Mouse (Mus musculus): ENCODE results near the gene Ppp5c. TPM values are rescaled to one million over a fixed set of nuclear protein-coding genes. Genes with fewer than 3 reads are reported as not detected.

Ppp5c gene
- polyA plus RNA-seq, 1 experiment = 126 TPM

GRCm38 (mm10) chr7:17058071-17058689, 30.5 kb upstream of the Ppp5c start:
- H3ac ChIP-seq (ENCODE audit: control insufficient read depth, insufficient read length) = no peak overlapping the region
- peak in 1 of 3 experiments; percentile 56 for TF ChIP-seq MYOG (IDR thresholded peaks at IDR 0.05; ENCODE audit: control insufficient read depth in 1 of 3, insufficient read depth in 1 of 3, insufficient read length in 2 of 3, low read depth in 2 of 3)
- TF ChIP-seq USF1 (IDR thresholded peaks at IDR 0.05; ENCODE audit: low read depth) = no peak
- no peak overlapping the region for H3K4me3 ChIP-seq
- H3K36me3 ChIP-seq (ENCODE audit: control insufficient read depth, insufficient read depth) = no peaks in the 10 kb centered on the region
- peaks cover 13% of the 10 kb centered on the region for H3K27me3 ChIP-seq (ENCODE audit: control insufficient read depth, insufficient read depth, insufficient read length)
- H3K79me2 ChIP-seq (ENCODE audit: control insufficient read depth, insufficient read depth) = no peaks in the 10 kb centered on the region
- peak overlapping the region; percentile 21 for H3K4me2 ChIP-seq (ENCODE audit: low read depth)

- H3K4me2 ChIP-seq (ENCODE audit: low read depth) = no peak overlapping the region
- no peaks in the 10 kb centered on the region for H3K79me2 ChIP-seq (ENCODE audit: control insufficient read depth, insufficient read depth)
- no peaks in the 10 kb centered on the region for H3K36me3 ChIP-seq (ENCODE audit: control insufficient read depth, insufficient read depth)
- no peak overlapping the region for H3K4me3 ChIP-seq
- H3K27me3 ChIP-seq (ENCODE audit: control insufficient read depth, insufficient read depth, insufficient read length) = no peaks in the 10 kb centered on the region
- TF ChIP-seq CEBPB (IDR thresholded peaks at IDR 0.05; ENCODE audit: insufficient read depth, poor library complexity, severe bottlenecking) (no peak), POLR2A (IDR thresholded peaks at IDR 0.05; ENCODE audit: insufficient read length, low read depth) (no peak), TCF3 (IDR thresholded peaks at IDR 0.05; ENCODE audit: insufficient read length, low read depth) (no peak)
- H3ac ChIP-seq (ENCODE audit: control insufficient read depth, insufficient read length) = no peak overlapping the region
These were observed 29.1 kb upstream of the Ppp5c start for GRCm38 (mm10) chr7:17056601-17057523.

DNA sequence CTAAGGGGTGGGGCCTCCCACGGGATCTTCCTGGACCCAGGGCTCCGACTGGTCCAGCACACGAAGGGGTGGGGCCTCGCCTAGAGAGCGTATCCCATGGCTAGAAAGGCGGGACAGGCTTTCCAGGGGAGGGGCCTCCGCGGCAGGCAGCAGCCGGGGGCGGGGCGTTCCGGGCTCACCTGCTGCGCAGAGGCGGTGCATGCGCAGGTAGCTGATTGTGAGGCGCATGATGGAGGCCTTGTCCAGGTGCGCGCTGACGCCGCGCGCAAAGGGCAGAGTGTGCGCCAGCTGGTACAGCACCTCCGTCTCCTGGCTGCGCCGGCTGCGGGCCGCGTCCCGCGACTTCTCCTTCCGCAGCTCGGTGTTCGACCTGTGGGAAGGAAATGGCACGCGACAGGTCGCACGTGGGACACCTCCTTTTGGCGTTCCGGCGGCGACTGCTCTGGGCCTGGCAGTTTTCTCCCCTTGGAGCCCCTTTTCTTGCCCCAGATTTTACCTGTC, 28.4 kb upstream of the Ppp5c start:
- Histone ChIP-seq H3ac (ENCODE audit: control insufficient read depth, insufficient read length) (no peak overlapping the region), H3K27me3 (ENCODE audit: control insufficient read depth, insufficient read depth, insufficient read length) (no peaks in the 10 kb centered on the region), H3K36me3 (ENCODE audit: control insufficient read depth, insufficient read depth) (no peaks in the 10 kb centered on the region), H3K79me2 (ENCODE audit: control insufficient read depth, insufficient read depth) (no peaks in the 10 kb centered on the region), H3K4me2 (ENCODE audit: low read depth) (no peak overlapping the region), H3K4me3 (no peak overlapping the region)
- TF ChIP-seq MYOD1 (IDR thresholded peaks at IDR 0.05; ENCODE audit: control insufficient read depth in 1 of 3, insufficient read length in 2 of 3, low read depth in 2 of 3) (no peak), POLR2A (IDR thresholded peaks at IDR 0.05; ENCODE audit: insufficient read length, low read depth) (no peak), MAX (IDR thresholded peaks at IDR 0.05; ENCODE audit: low read depth) (no peak), SRF (IDR thresholded peaks at IDR 0.05; ENCODE audit: control insufficient read depth, insufficient read length, low read depth) (no peak), TCF12 (IDR thresholded peaks at IDR 0.05; ENCODE audit: insufficient read depth, poor library complexity, severe bottlenecking) (no peak), TCF3 (IDR thresholded peaks at IDR 0.05; ENCODE audit: insufficient read length, low read depth) (no peak), USF1 (IDR thresholded peaks at IDR 0.05; ENCODE audit: low read depth) (no peak), MYOG (IDR thresholded peaks at IDR 0.05; ENCODE audit: control insufficient read depth in 1 of 3, insufficient read depth in 1 of 3, insufficient read length in 2 of 3, low read depth in 2 of 3) (no peak), POLR2AphosphoS2 (IDR thresholded peaks at IDR 0.05; ENCODE audit: insufficient read length, low read depth) (no peak), E2F4 (IDR thresholded peaks at IDR 0.05; ENCODE audit: insufficient read depth) (no peak), REST (IDR thresholded peaks at IDR 0.05; ENCODE audit: insufficient read depth, insufficient read length) (no peak), CEBPB (IDR thresholded peaks at IDR 0.05; ENCODE audit: insufficient read depth, poor library complexity, severe bottlenecking) (no peak)

- no peak overlapping the region for H3K4me2 ChIP-seq (ENCODE audit: low read depth)
- TF ChIP-seq SRF (IDR thresholded peaks at IDR 0.05; ENCODE audit: control insufficient read depth, insufficient read length, low read depth) (no peak), USF1 (IDR thresholded peaks at IDR 0.05; ENCODE audit: low read depth) (no peak), POLR2AphosphoS2 (IDR thresholded peaks at IDR 0.05; ENCODE audit: insufficient read length, low read depth) (no peak), TCF12 (IDR thresholded peaks at IDR 0.05; ENCODE audit: insufficient read depth, poor library complexity, severe bottlenecking) (no peak)
- H3K79me2 ChIP-seq (ENCODE audit: control insufficient read depth, insufficient read depth) = no peaks in the 10 kb centered on the region
- no peaks in the 10 kb centered on the region for H3K27me3 ChIP-seq (ENCODE audit: control insufficient read depth, insufficient read depth, insufficient read length)
- no peak overlapping the region for H3ac ChIP-seq (ENCODE audit: control insufficient read depth, insufficient read length)
- H3K36me3 ChIP-seq (ENCODE audit: control insufficient read depth, insufficient read depth) = no peaks in the 10 kb centered on the region
- H3K4me3 ChIP-seq = no peak overlapping the region
These were observed 27.7 kb upstream of the Ppp5c start for GRCm38 (mm10) chr7:17055287-17055946.

DNA sequence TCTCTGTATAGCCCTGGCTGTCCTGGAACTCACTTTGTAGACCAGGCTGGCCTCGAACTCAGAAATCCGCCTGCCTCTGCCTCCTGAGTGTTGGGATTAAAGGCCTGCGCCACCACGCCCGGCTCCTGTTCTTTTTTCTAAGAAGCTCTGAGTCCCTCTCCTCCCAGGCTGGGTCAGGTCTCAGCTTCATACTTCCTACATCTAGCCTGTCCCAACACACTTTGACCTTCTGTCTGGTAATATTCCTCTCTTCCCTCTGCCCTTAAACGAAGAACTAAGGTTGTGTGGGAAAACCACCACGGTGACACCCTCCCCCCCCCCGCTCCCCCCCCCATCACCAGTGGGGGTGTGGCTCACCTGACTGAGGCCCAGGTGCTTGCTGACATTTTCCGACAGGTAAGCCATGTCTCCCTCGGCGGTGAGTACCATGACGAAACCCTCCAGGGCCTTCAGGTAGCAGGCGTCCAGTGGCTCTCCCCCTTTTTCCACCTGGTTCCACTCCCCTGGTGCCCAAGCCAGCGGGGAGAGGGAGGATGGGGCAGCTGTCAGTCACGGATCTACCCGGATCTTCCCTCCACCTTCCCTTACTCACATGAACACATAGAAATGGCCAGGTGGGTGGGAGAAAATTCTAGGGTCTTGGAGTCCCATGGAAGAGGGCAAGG, 26.7 kb upstream of the Ppp5c start:
- H3K79me2 ChIP-seq (ENCODE audit: control insufficient read depth, insufficient read depth) = no peaks in the 10 kb centered on the region
- H3K36me3 ChIP-seq (ENCODE audit: control insufficient read depth, insufficient read depth) = no peaks in the 10 kb centered on the region
- TF ChIP-seq REST (IDR thresholded peaks at IDR 0.05; ENCODE audit: insufficient read depth, insufficient read length) = no peak
- TF ChIP-seq MYOG (IDR thresholded peaks at IDR 0.05; ENCODE audit: control insufficient read depth in 1 of 3, insufficient read depth in 1 of 3, insufficient read length in 2 of 3, low read depth in 2 of 3) = no peak
- TF ChIP-seq POLR2AphosphoS2 (IDR thresholded peaks at IDR 0.05; ENCODE audit: insufficient read length, low read depth) = no peak
- no peak for TF ChIP-seq POLR2A (IDR thresholded peaks at IDR 0.05; ENCODE audit: insufficient read length, low read depth)
- TF ChIP-seq MYOD1 (IDR thresholded peaks at IDR 0.05; ENCODE audit: control insufficient read depth in 1 of 3, insufficient read length in 2 of 3, low read depth in 2 of 3) = no peak
- TF ChIP-seq USF1 (IDR thresholded peaks at IDR 0.05; ENCODE audit: low read depth) = no peak
- no peak for TF ChIP-seq SRF (IDR thresholded peaks at IDR 0.05; ENCODE audit: control insufficient read depth, insufficient read length, low read depth)
- TF ChIP-seq MAX (IDR thresholded peaks at IDR 0.05; ENCODE audit: low read depth) = no peak
- no peak for TF ChIP-seq CEBPB (IDR thresholded peaks at IDR 0.05; ENCODE audit: insufficient read depth, poor library complexity, severe bottlenecking)
- TF ChIP-seq TCF12 (IDR thresholded peaks at IDR 0.05; ENCODE audit: insufficient read depth, poor library complexity, severe bottlenecking) = no peak
- no peaks in the 10 kb centered on the region for H3K27me3 ChIP-seq (ENCODE audit: control insufficient read depth, insufficient read depth, insufficient read length)
- no peak overlapping the region for H3K4me3 ChIP-seq
- H3ac ChIP-seq (ENCODE audit: control insufficient read depth, insufficient read length) = no peak overlapping the region
- no peak overlapping the region for H3K4me2 ChIP-seq (ENCODE audit: low read depth)
